Mouse (Mus musculus) G1E (cell line): ENCODE results near the gene Pcsk2.

Experiments
- CTCF ChIP-seq: IDR thresholded peaks from 2 replicates; pipeline ENCODE4 v1.5.1; 2012; ENCODE audit warnings: low read depth, low read length, inconsistent platforms, mixed read lengths
- GATA1 ChIP-seq: IDR thresholded peaks from 2 replicates; pipeline ENCODE4 v1.6.1; 2012; ENCODE audit warnings: borderline replicate concordance, low read length, inconsistent platforms, mixed read lengths
- GATA2 ChIP-seq: IDR thresholded peaks from 2 replicates; pipeline ENCODE4 v1.6.1; 2012; ENCODE audit warnings: low read depth, low read length, inconsistent platforms, borderline replicate concordance
- POLR2AphosphoS5 ChIP-seq: IDR thresholded peaks from 2 replicates; pipeline ENCODE4 v1.6.1; 2012; ENCODE audit warnings: low read depth, low read length, inconsistent platforms; ENCODE audit not compliant: insufficient replicate concordance
- TAL1 ChIP-seq: conservative IDR thresholded peaks from 2 replicates; pipeline ENCODE4 v1.6.1; 2012; ENCODE audit warnings: low read depth, low read length, inconsistent platforms, mixed read lengths

DNA sequence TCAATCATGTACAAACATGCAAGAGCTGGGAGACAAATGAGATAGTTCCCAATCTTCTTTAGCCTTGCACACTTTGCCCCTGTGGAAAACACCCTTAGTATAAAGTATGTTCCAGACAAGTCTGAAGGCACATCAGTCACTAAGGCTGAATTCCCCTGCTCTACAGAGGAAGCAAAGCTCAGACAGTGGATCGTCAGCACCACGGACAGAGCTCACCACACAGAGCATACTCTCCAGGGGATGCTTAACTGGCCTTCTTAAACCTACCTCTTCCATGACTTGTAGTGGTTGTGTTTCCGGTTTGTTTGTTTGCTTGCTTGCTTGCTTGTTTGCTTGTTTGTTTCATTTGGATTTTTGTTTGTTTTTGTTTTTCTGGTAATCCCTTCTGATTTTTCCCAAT, 9.5 kb upstream of the Pcsk2 start:
- TF ChIP-seq CTCF = no peak
- TF ChIP-seq GATA1 = no peak
- no peak for TF ChIP-seq TAL1
- TF ChIP-seq POLR2AphosphoS5 = no peak
- TF ChIP-seq GATA2 = no peak
